Mouse (Mus musculus) lung, postnatal 25 days (tissue): Measurements from ENCODE around the gene Aldob.
A peak's percentile ranks its signal among the peaks of the same experiment; 100 is the strongest.
"Not testable (repeated sequence)": the region's sequence is repeated elsewhere in the genome, so short reads cannot be mapped to it uniquely, and the experiment has no call there.

Source experiments
- DNase-seq: peaks from one replicate; pipeline ENCODE4 v3.0.0; 2022; ENCODE audit warnings: low spot score

Gene Aldob

DNA sequence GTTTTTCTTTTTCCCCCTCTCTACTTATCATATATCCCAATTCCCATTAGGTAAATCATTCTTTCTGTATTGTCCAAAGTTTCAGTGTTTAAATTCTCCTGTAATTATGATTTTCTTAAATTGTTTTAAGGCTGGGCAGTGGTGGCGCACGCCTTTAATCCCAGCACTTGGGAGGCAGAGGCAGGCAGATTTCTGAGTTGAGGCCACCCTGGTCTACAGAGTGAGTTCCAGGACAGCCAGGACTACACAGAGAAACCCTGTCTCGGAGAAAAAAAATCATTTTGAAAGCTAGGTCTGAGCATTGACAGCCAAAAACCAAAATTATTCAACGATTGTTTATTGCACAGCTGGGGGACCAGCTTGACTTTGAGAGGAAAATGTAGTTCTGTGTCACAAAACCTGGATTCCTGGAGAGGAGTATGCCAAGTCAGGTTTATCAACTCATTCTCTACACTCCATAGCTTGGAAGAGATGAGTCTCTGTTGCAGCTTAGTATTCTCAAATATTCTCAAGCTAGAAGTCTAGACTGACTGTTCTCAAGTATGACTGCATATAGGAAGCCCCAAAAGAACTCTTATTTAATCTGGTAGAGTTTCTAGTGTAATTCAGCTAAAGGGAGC, 13.6 kb downstream of the Aldob start:
- DNase-seq: no peak

DNA sequence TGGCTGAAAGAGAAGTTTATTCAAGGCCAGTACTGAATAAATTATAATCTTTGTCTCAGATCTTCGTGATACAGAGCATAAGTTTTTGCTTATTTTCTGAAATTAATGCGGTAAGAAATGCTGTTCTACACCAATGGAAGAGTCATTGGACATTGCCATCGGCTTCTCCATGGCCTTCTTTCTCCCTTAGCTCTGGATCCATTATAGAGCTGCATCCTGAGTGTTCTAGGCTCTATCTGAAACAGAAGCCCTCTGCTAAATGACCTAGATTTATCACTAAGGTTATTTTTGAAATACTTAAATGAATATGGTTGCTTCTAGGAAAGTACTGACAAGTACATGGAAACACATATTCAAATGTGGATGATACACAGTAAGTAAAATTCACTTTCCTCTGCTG, 14.3 kb downstream of the Aldob start:
- no peak for DNase-seq

DNA sequence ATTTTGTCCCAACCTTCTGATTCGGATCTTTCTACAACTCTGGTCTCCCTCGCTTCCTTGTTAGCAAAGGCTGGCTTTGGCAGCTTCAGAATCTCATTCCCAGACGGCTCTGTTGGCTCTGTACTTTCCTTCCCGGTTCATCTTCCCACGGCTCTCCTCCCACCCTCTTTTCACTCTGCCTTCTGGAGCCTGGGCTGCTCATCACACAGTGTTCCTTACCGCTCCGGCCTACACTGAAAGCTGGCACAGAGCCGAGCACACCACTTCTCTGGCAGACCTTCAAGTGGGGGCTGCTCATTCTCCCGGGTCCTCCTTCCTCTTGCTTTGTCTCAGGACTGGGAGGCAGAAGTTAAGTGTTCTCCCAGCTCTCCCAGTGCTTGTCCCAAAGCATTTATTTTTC, 26.8 kb downstream of the Aldob start:
- no peak for DNase-seq

DNA sequence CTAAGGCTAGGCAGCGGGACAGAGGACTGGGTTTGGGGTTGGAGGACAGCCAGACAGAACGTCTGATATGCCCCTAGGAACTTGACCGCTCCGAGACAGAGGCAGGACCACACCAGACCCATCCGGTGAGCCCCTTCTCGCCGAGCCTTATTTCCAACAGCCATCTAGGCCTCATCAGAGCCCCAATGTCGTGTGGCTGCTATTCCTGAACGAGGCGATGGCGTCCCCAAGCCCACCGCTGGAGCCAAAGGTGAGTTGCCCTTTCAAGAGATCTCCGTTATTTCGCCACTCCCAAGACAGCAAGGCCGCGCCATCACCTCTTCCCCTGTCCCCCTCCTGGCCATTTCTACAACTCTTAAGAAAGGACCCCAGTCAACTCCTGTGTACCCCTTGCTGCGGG, 28.0 kb downstream of the Aldob start:
- no peak for DNase-seq

DNA sequence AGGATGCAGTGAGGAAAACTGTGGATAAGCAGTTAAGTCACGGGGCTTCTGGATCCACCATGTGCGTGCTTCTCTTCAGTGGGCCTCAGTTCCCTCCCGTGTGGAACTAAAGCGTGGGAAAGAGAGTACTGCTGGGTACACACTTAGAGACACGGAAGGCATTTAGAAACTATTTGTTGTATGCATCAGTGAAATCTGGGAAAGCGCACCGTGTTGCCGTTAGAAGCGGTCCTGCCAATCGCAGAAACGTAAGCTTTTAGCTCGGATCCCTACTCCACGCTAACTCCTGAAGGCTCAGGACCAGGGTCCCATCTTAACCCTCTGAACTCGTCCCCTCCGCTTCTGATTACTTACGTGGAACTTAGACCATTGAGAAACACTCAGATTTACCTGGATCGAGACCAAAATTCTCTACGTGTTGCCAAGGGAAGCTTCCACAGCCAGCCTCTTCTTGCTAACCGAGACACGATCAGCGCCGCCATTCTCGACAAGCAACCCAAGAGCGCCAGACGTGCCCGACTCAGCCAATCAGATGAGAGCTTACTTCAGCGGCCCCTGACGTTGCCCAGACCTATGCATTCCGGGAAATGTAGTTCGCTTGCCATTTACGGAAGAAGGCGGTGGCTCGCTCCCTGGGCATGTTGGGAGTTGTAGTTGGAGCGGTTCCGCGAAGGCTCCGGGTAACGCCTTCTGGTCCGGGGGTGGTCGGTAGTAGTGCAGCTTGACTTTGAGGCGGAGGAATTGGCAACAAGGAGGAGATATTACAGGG, 28.6 kb downstream of the Aldob start, which contains the start of the genes Mrpl50 and Zfp189:
TSS of gene Mrpl50 (minus strand) at position 522 of the 769 bp plus-strand sequence.
TSS of gene Zfp189 (plus strand) at position 605 of the 769 bp plus-strand sequence.
- DNase-seq: peak; percentile 97

DNA sequence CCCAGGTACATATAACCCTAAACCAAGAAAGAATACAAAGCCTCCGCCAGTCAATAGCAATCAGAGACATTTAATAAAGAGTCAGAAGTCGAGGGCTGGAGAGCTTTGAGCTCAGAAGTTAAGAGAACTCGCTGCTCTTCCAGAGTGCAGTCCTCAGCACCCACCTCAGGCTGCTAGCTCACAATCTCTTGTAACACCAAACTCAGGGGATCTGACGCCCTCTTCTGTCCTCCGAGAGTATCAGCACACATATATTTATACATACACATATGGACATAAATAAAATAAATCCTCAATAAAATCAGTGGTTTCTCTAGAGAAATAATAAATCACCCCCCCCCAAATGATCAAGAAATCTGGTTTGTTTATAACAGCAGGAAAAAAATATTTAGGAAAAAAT, 29.9 kb downstream of the Aldob start:
- DNase-seq: no peak

DNA sequence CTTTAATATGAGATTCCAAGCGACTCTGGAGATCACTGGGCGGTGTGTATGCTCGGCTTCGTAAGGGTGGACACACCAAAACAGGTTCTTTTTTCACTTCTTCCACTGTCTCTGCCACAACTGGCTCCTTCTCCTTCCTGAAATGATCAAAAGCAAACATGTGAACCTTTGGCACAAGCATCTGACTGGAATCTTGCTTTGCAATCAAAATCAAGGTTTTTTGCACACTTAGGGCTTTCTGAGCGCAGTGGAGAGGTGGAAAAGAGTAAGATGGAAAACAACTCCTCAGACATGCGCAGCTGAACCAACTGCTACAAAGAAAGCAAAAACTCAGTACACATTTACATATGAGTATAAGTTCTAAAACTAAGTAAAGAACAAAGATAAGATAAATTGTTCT, 34.9 kb downstream of the Aldob start:
- DNase-seq: no peak

DNA sequence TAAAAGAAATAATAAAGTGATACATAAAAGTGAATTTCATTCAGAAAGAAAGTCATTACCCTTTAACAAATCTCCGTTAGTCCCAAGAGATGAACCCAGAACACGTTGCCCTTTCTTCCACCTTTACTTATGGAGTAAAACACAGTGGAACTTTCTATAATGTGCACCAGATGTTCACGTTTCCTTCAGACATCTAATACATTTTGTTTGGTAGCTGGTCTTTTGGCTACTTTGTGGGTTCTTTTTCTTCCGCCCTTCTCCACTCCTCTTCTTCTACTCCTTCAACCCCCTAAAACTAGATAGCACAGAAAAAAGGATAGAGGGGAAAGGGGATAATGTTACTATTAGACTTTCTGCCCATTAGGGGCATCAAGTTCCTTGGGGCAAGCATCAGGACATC, 36.7 kb downstream of the Aldob start:
- DNase-seq: no peak

DNA sequence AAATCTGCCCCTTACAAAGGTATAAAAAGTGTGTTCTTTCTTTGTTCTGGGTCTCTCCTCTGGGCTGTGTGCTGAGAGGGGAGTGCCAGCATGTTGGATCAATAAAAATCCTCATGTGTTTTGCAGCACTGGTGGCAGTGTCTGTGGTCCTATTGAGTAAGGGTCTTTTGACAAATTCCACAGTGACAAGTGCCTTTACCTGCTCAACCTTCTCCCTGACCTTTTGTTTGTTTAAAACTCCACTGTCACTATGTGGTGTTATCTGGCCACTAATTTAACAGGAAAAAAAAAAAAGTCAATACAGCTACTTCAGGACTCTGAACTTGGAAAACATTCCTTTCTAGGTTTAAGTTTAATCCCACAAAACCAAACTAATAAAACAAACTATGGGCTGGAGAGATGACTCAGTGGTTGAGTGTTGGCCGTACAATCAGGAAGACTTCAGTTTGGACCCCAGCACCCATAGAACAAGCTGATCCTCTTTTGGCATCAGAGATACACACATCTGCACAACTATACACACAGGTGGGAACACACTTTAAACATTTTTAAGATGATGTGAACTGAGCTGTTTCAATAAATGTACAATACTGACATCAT, 39.0 kb downstream of the Aldob start:
- not testable (repeated sequence) for DNase-seq

DNA sequence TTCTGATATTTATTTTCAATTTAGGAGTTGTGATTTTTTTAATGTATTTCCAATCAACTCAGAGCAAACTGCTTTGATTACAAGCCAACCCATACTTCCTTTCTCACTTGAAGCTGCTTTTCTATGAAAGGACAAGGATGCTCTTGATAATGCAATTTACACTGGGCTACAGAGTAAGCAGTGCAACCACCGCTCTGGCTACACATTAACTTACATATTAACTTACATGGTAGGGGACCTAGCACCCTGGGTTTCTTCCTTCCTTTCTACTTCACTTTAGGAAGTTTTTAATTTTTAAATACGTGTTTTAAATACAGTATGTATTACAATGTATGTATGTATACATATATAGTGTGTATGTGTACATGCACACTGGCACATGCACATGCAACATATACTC, 40.2 kb downstream of the Aldob start:
- DNase-seq: no peak

DNA sequence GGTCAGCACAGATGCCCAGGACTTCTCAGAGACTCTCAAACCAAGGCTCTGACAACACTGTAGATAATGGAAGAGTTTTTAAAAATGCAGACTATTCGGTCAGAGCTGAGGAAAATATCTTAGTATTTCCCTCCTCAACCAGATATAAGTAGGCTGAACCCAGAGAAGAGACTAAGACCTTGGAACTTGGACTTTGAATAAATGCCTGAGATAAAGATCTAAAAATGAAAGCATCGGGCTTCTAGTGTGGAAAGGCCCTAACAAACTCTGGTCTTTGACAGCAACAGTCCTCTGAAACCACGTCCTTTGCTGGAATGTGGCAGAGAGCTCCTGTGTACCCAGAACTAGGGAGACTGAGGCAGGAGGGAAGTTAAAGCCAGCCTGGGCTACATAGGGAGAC, 43.0 kb downstream of the Aldob start, which contains the start of gene Baat:
TSS of gene Baat (minus strand) at position 172 of the 400 bp plus-strand sequence.
- no peak for DNase-seq

DNA sequence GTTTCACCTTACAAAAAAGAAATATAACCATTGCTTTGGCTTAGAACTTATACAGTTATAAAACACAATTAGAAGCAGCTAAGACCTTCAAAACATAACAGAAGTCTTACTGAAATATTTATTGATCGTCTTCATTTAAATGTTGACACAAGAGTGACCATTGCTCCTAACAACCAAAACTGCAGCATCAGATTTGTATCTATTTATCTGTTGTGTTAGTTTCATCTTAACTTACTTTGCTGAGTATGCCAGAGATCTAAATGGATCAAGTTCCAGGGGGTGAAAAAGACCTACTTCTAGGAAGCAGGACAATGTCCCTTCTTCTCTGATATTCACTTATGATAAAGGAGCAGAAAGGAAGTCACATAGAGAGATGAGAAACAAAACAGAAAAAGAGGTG, 45.8 kb downstream of the Aldob start:
- no peak for DNase-seq
